Mouse (Mus musculus) lung, adult 2 months (tissue): Measurements from ENCODE around the gene Cdadc1.

Source experiments
- CTCF ChIP-seq: fragments of 200-500 bp; IDR thresholded peaks from 2 replicates; pipeline ENCODE4 v1.5.1; 2011; ENCODE audit warnings: mild to moderate bottlenecking, low read length, control low read depth; ENCODE audit not compliant: insufficient read depth
- POLR2A ChIP-seq: fragments of 200-500 bp; IDR thresholded peaks from 2 replicates; pipeline ENCODE4 v1.6.1; 2011; ENCODE audit warnings: low read depth, mild to moderate bottlenecking, control low read depth, low read length, borderline replicate concordance; ENCODE audit errors: extremely low read depth

- TF ChIP-seq POLR2A (no peak), CTCF (no peak)
Measured at GRCm38 (mm10) chr14:59540230-59540629, 57.5 kb downstream of the Cdadc1 start.
